Comparison of ENCODE assay signal across 22 mouse cellular contexts in the genomic region with DNA sequence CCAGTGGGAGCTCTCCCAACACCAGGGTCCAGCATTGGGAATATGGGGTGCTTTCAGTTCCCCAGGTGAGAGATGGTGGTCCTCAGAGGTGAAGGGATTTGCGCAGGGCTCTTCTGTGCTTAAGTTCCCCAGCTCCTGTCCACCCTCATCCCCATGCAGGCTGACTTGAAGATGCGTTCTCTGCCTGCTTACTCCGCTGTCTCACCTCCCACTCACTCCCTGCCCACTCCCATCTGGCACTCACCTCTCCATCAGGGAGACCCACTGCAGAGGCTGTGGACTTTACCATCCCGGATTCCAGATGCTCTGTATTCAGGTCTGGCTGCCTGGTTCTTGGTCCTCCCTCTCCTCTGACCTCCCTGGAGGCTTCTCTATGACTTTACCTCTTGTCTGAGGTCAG. TPM values are rescaled to one million over a fixed set of nuclear protein-coding genes. Genes with fewer than 3 reads are reported as not detected.
DNase-seq lines count a peak whose midpoint lies in the region; ATAC-seq and TF ChIP-seq lines count a peak whose summit lies in the region.
"Had no signal": no experiment of that assay in that cellular context is flagged by ENCODE, and none has a peak within 500 bp of the region (broad histone marks: within the 10 kb centered on the region; RNA-seq: fewer than 3 reads in every experiment).

No protein-coding gene starts in this region.

- TF ChIP-seq POLR2A in olfactory bulb, adult 2 months (IDR thresholded peaks at IDR 0.05; ENCODE audit: insufficient read depth, low read depth, low read length), result no peak

- peak in 1 of 2 experiments; percentile 55 for DNase-seq in layer of hippocampus, adult 2 months (ENCODE audit: low spot score in 2 of 2)
- DNase-seq in layer of hippocampus, postnatal 10 days (ENCODE audit: low spot score in 2 of 2), result no peak
- DNase-seq in brain, adult 2 months (ENCODE audit: low read depth, low spot score), result peak; percentile 87
- DNase-seq in frontal cortex, postnatal 36 days (ENCODE audit: low spot score in 2 of 2), result peak; percentile 79 to 82
- DNase-seq in thymus, adult 18-20 months, result no peak
- DNase-seq in urinary bladder, postnatal 4 days (ENCODE audit: low spot score in 2 of 2), result no peak
- DNase-seq: adrenal gland, postnatal 25 days; B cell, adult 2 months; cerebellum, adult 8-10 months; gastrocnemius, postnatal 14 days; heart, adult 2 months; kidney, adult 18-20 months; kidney, postnatal 25 days; liver, embryonic 13.5 days; thymus, adult 2 months had no signal

- no peaks in the 10 kb centered on the region for H3K36me3 ChIP-seq in intestine, embryonic 16.5 days (ENCODE audit: control insufficient read depth, insufficient read depth, low read length)
- H3K36me3 ChIP-seq: embryonic facial prominence, embryonic 13.5 days; hindbrain, embryonic 13.5 days; liver, embryonic 13.5 days; lung, embryonic 15.5 days; neural tube, embryonic 12.5 days had no signal

- no peaks in the 10 kb centered on the region for H3K9me3 ChIP-seq in intestine, embryonic 16.5 days (ENCODE audit: control insufficient read depth, low read length)
- H3K9me3 ChIP-seq: embryonic facial prominence, embryonic 13.5 days; hindbrain, embryonic 13.5 days; liver, embryonic 13.5 days; lung, embryonic 15.5 days; neural tube, embryonic 12.5 days had no signal

- H3K27ac ChIP-seq in layer of hippocampus, adult 2 months, result peak overlapping the region; percentile 98
- peak overlapping the region; percentile 96 for H3K27ac ChIP-seq in olfactory bulb, adult 2 months (ENCODE audit: insufficient read depth, low read depth, low read length)
- no peak overlapping the region for H3K27ac ChIP-seq in intestine, embryonic 16.5 days (ENCODE audit: low read length)
- H3K27ac ChIP-seq: embryonic facial prominence, embryonic 13.5 days; heart, adult 2 months; liver, embryonic 13.5 days; lung, embryonic 15.5 days; neural tube, embryonic 12.5 days had no signal

- H3K27me3 ChIP-seq in intestine, embryonic 16.5 days (replicated peaks; ENCODE audit: control insufficient read depth, insufficient read depth, low read length), result peaks cover 33% of the 10 kb centered on the region

- 46% methylated on average over 4 of the region's 4 CpGs for WGBS in olfactory bulb, adult 2 months
- 69% methylated on average over 4 of the region's 4 CpGs for WGBS in intestine, embryonic 16.5 days

- peak overlapping the region; percentile 35 for H3K4me3 ChIP-seq in layer of hippocampus, adult 2 months
- no peak overlapping the region for H3K4me3 ChIP-seq in olfactory bulb, adult 2 months (ENCODE audit: insufficient read depth, low read depth, low read length)
- H3K4me3 ChIP-seq in intestine, embryonic 16.5 days (ENCODE audit: low read length), result no peak overlapping the region
- H3K4me3 ChIP-seq: embryonic facial prominence, embryonic 13.5 days; heart, adult 2 months; hindbrain, embryonic 13.5 days; liver, embryonic 13.5 days; lung, embryonic 15.5 days; neural tube, embryonic 12.5 days had no signal

- no peak overlapping the region for H3K4me2 ChIP-seq in intestine, embryonic 16.5 days (ENCODE audit: low read depth, low read length)
- H3K4me2 ChIP-seq: embryonic facial prominence, embryonic 13.5 days; hindbrain, embryonic 13.5 days; liver, embryonic 13.5 days; lung, embryonic 15.5 days; neural tube, embryonic 12.5 days had no signal

- H3K4me1 ChIP-seq in olfactory bulb, adult 2 months (ENCODE audit: control insufficient read depth, insufficient read depth, low read length), result peaks cover 68% of the 10 kb centered on the region
- peaks cover 4% of the 10 kb centered on the region; the same call in 1 of the 2 replicates for H3K4me1 ChIP-seq in intestine, embryonic 16.5 days (ENCODE audit: control insufficient read depth, insufficient read depth, low read length)
- H3K4me1 ChIP-seq: liver, embryonic 13.5 days had no signal

- no peak for TF ChIP-seq CTCF in layer of hippocampus, adult 2 months (conservative IDR thresholded peaks at IDR 0.05)
- no peak for TF ChIP-seq CTCF in olfactory bulb, adult 2 months (IDR thresholded peaks at IDR 0.05; ENCODE audit: insufficient read depth, low read depth, low read length)

- no peak overlapping the region for H3K9ac ChIP-seq in intestine, embryonic 16.5 days (ENCODE audit: low read depth, low read length)
- H3K9ac ChIP-seq: embryonic facial prominence, embryonic 13.5 days; hindbrain, embryonic 13.5 days; liver, embryonic 13.5 days; lung, embryonic 15.5 days; neural tube, embryonic 12.5 days had no signal

- no peak for ATAC-seq in intestine, embryonic 16.5 days

RNA-seq across cellular contexts. Expression of gene Rasgef1a, which starts 3.6 kb away (rescaled TPM):
- total RNA-seq in layer of hippocampus, adult 2 months (2021), result 100 to 1,000 TPM; 216 to 231 TPM
- total RNA-seq in layer of hippocampus, postnatal 10 days (2021), result 10 to 100 TPM; 88.6 to 89.3 TPM
- polyA plus RNA-seq in olfactory bulb, adult 2 months (2012; ENCODE audit: insufficient read depth, insufficient read length, low replicate concordance, missing spikeins), result not detected in 2 replicates
- 0.21 and 0.37 TPM in 2 replicates for polyA plus RNA-seq in intestine, embryonic 16.5 days (2015; fragmentation: Nextera tagmentation; extraction: Ambion mirVana)
- polyA plus RNA-seq: limb, embryonic 11.5 days had no signal

Comparison
In these comparisons a context has a peak if more than half of its experiments do, and no peak if none do; other contexts are left out.
1. DNase-seq: peak in brain, adult 2 months (single experiment) and frontal cortex, postnatal 36 days (2 of 2); none in layer of hippocampus, postnatal 10 days (0 of 2), thymus, adult 18-20 months (0 of 2) and urinary bladder, postnatal 4 days (0 of 2).